Mouse (Mus musculus): Measurements from ENCODE around the gene Ube3c.
"Not testable (repeated sequence)": the region's sequence is repeated elsewhere in the genome, so short reads cannot be mapped to it uniquely, and the experiment has no call there.

Ube3c gene

GRCm38 (mm10) chr5:29568848-29569377, at the start of gene Ube3c:
Gene Ube3c (plus strand): TSS chr5:29569242.
- peak; percentile 99 for DNase-seq

- DNase-seq = no peak
Observed at GRCm38 (mm10) chr5:29560111-29560510, 8.9 kb upstream of the Ube3c start.

DNA sequence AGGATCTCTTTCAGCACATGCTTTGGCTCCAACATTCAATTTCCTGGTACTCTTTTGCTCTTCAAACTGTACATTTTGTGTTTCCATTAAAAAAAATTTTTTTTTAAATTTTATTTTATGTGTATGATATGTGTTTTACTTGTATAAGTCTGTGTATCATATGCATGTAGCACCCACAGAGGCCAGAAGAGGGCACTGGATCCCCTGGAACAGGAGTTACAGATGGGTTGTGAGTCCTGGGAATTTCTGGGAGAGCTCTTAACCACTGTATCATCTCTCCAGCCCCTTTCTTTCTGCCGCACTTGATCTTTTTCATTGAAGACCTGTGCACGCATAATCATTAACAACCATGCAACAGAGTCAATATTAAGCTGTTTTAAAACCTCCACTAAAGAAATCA, 8.4 kb upstream of the Ube3c start:
- DNase-seq = no peak

DNA sequence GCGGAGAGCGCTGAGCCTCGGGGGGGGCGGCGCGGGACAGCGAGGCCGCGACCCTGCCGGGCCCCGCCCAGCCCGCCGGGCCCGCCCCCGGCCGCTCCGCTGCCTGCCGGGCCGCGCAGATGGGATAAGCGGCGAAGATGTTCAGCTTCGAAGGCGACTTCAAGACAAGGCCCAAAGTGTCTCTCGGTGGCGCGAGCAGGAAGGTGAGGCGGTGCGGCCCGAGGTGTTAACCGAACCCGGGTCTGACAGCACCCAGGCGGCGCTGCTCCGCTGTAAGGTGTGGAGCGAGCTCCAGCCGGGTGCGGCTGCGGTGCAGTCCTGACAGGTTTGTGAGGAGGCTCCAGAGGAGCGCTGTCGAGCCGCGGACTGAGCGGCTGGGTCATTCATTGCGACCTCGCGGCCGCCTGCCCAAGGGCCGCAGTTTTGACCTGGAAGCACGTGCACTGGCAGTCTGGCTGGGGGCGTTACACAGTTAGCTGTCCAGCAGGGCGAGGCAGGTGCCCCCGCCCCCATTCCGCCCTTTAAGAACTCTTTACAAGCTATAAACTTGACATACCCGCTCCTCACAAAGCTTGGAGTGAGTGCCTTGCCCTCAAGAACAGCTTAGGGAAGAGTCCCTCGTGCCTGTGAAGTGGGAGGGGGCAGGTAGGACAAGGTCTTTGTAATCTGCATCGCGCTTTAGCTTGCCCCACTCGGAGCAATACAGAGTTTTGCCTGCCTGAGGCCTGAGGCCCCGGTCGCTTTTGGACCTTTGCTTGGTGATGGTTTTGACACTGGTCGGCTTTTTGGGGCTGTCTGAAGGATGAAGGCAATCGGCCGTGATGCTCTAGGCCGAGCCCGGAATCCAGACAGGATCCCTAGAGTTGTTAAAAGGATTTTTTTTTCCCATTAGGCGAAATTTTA, 587 bp downstream of the Ube3c start:
- no peak for DNase-seq

- DNase-seq = not testable (repeated sequence)
Observed at GRCm38 (mm10) chr5:29574286-29574685, 5.2 kb downstream of the Ube3c start.

DNA sequence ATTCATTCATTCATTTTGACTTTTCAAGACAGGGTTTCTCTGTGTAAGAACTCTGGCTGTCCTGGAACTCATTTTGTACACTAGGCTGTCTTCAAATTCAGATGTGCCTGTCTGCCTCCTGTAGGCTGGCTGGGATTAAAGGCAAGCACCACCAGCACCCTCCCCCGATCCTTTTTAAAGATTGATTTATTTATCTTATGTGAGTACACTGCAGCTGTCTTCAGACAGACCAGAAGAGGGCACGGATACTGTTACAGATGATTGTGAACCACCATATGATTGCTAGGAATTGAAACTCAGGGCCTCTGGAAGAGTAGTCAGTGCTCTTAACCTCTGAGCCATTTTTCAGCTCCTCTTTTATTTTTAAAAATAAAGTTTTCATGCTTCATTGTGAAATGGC, 6.0 kb downstream of the Ube3c start:
- DNase-seq = no peak

- no peak for DNase-seq
Observed at GRCm38 (mm10) chr5:29577795-29578631, 9.0 kb downstream of the Ube3c start.

DNA sequence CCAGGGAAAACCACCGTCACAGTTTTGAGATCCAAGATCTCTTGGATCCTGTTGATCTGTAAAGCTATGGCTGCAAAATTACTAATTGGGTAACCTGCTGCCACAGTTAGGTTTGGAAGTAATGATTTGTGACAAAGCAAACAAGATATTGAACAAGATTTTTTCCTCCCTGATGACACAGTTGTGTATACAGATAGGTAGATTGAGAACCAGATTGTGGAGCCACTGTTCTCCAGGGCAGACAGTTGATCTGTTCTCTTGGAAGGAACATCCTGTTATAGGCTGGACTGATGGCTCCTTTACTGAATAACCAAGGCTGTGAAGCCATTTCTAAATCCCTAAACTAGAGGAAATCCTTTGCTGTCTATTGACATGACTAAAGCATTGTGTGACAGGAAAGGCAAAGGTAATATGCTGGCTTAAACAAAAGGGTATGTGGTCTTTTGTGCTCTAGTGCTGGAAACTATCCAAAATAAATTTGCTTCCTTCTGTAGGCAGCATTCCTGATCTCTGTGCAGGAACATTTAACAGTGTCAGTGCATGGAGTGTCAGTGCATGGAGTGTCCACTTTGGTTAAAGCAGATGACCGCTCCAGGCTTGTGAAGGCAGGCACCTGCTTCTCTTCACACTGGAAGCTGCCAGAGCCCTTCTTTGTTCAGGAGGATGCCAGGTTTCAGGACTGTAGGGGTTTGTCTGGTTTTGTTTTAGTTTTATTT, 15.0 kb downstream of the Ube3c start:
- DNase-seq = peak; percentile 7

GRCm38 (mm10) chr5:29592161-29592560, 23.1 kb downstream of the Ube3c start:
- DNase-seq = not testable (repeated sequence)

- no peak for DNase-seq
Observed at GRCm38 (mm10) chr5:29606546-29606945, 37.5 kb downstream of the Ube3c start.

DNA sequence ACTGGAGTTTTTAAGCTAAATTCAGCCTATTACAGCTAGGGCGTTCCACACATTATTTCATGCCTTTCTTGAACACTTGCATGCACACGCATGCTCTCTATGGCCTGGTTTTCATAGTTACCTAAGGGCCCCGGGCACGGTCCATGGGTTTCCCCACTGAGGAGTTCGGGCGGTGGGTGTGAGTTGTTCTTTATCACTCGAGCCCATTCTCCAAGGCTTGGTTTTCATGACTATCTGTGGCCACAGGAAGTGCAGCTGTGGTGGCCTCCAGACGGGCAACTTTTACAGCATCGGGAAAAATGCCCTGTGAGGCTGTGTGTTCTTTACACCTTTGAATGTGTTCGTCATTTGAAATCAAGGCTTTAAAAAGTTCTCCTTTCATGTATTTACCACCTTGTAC, 56.6 kb downstream of the Ube3c start:
- DNase-seq = no peak

GRCm38 (mm10) chr5:29629941-29630340, 60.9 kb downstream of the Ube3c start:
- DNase-seq = no peak

DNA sequence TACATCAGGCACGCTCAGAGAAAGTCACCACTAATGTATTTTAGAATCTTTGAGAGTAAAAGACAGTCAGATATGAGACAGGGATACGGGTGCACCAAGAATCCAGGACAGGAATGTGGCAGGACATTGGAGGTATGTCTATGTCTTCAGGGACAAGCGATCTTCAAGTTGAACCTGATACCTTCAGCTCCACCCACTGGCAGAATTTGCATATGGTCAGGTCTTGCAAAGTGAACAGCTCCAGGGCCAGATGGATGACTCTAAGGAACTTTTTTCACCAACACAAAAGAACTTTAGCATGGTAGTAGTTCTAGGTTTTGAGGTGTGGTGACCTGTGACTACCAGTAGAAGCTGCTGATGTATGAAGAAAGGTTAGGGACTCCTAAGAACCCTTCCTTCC, 62.7 kb downstream of the Ube3c start:
- DNase-seq = no peak

GRCm38 (mm10) chr5:29636298-29636697, 67.3 kb downstream of the Ube3c start:
- no peak for DNase-seq

- no peak for DNase-seq
Observed at GRCm38 (mm10) chr5:29636884-29637283, 67.8 kb downstream of the Ube3c start.

GRCm38 (mm10) chr5:29641124-29641884, 72.3 kb downstream of the Ube3c start:
- no peak for DNase-seq

DNA sequence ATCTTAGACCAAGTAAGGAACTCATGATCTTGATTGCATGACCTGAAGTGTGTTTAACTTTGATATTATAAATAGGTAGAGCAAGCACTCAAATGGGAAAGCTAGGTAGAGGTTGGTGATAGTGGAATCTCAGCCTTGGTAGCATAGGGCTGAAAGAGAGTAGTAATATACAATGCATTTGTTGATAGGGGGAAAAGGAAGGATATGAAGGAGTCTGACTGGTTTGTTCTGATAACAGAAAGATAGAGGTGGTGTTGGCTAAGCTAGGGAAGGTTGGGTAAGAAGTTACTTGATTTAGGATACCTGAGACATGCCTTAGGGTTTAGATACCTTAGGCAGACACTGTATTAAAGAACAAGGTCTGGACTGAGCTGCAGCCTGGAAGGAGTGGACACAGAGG, 82.7 kb downstream of the Ube3c start:
- DNase-seq = no peak

GRCm38 (mm10) chr5:29657590-29658339, 88.7 kb downstream of the Ube3c start:
- no peak for DNase-seq

DNA sequence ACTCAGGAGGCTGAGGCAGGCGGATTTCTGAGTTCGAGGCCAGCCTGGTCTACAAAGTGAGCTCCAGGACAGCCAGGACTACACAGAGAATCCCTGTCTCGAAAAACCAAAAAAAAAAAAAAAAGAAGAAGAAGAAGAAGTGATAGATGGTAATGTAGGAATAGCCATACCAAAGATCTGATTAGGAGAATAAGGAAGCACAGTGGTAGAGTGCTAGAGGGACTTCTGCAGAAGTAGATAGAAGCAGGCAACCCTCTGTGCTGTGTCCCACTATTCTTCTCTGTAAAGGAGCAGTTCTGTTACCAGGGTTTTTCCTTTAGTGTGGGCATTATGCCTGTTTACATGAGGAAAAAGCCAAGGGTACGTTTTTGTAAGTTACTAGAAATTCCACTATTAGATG, 92.2 kb downstream of the Ube3c start:
- not testable (repeated sequence) for DNase-seq

DNA sequence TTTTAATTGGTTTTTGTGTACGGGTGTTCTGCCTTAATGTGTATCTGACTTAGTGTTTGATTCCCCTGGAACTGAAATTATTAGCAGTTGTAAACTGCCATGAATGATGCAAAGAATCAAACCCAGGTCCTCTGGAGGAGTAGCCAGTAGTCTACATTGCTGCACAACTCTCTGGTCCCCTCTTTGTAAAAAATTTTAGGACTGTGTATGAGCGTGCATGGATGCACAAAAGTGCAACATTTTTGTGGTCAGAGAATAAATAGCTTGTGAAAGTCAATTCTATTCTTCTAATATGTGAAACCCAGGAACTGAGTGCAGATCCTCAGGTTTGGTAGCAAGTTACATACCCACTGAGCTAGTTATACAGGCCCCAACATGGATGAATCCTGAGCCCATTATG, 96.3 kb downstream of the Ube3c start:
- no peak for DNase-seq

DNA sequence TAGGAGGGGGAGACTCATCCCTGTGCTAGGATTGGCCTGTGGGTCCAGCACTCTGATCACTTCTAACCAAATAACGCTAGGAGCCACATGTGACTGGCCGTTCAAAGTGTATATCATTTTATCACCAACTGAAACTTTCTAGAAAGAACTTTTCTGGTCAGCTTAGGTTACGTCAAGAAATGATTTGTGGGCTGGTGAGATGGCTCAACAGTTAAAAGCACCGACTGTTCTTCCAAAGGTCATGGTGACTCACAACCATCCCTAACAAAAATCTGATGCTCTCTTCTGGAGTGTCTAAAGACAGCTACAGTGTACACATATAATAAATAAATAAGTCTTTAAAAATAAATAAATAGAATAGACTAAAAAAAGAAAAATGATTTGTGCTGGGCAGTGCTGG, 103.5 kb downstream of the Ube3c start:
- DNase-seq = no peak
